ENCODE assay signal across 8 mouse cellular contexts in the genomic region with DNA sequence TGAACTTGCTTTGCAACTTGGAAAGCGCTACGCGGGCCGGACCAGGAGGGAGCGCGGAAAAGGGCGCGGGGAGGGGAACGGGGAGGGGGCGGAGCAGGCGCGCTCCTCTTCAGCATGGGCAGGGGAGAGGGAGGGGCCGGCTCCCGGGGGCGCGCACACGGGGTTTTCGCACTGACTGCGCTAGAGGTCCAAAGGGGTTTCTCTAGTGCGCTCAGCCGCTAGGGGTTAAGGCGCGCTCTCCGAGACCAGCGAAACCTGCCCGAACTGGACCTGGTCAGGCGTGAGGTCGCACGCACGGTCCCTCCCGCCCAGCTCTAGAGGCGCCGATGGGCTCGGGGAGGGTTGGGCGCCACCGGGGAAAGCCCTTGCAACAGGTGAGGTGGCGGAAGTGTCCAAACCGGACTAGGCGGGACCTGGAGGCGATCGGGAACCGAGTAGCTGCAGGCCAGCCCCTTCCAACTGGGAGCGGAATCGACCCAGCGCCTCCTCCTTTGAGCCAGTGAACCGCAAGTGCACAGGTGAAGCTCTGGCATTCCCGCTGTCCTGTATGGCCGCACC. TPM values are rescaled to one million over a fixed set of nuclear protein-coding genes. Genes with fewer than 3 reads are reported as not detected.
DNase-seq lines count a peak whose midpoint lies in the region; ATAC-seq and TF ChIP-seq lines count a peak whose summit lies in the region.

No protein-coding gene starts in this region.

- H3K4me1 ChIP-seq in cerebellum, adult 2 months (ENCODE audit: control insufficient read depth, insufficient read depth, low read length): no peaks in the 10 kb centered on the region
- H3K4me1 ChIP-seq in brown adipose tissue, adult 24 weeks (ENCODE audit: control insufficient read depth, insufficient read depth, insufficient read length, low read length): no peaks in the 10 kb centered on the region
- 0 out of 2 replicates have a peak, but pooled peaks cover 3% of the 10 kb centered on the region for H3K4me1 ChIP-seq in hindbrain, embryonic 15.5 days (replicated peaks)
- 0 out of 2 replicates have a peak, but pooled peaks cover 2% of the 10 kb centered on the region for H3K4me1 ChIP-seq in limb, embryonic 15.5 days
- H3K4me1 ChIP-seq in midbrain, embryonic 16.5 days (ENCODE audit: control insufficient read depth, insufficient read depth, low read length): no peaks in the 10 kb centered on the region

- ATAC-seq in cerebellum, adult (ENCODE audit: insufficient number of reproducible peaks, low FRiP score, low TSS enrichment): no peak
- ATAC-seq in hindbrain, embryonic 15.5 days (ENCODE audit: low FRiP score, low read depth): peak; percentile 94
- peak; percentile 84 for ATAC-seq in limb, embryonic 15.5 days (ENCODE audit: insufficient number of reproducible peaks, low FRiP score, low TSS enrichment, low read depth)
- peak; percentile 86 for ATAC-seq in midbrain, embryonic 16.5 days

- DNase-seq in cerebellum, adult 2 months: peak; percentile 7 to 10
- DNase-seq in gastrocnemius, postnatal 14 days: peak; percentile 38
- peak; percentile 37 for DNase-seq in urinary bladder, adult 2 months (ENCODE audit: low spot score)

- peak overlapping the region; percentile 26 for H3K4me3 ChIP-seq in cerebellum, adult 2 months (replicated peaks; ENCODE audit: insufficient read depth, low read depth, low read length)
- peak overlapping the region; percentile 77 for H3K4me3 ChIP-seq in brown adipose tissue, adult 24 weeks (ENCODE audit: insufficient read depth, low read depth, low read length)
- peak overlapping the region; percentile 54 for H3K4me3 ChIP-seq in hindbrain, embryonic 15.5 days
- peak overlapping the region; percentile 59 for H3K4me3 ChIP-seq in limb, embryonic 15.5 days
- peak overlapping the region; percentile 58 for H3K4me3 ChIP-seq in midbrain, embryonic 16.5 days (ENCODE audit: low read depth, low read length)

- no peaks in the 10 kb centered on the region for H3K36me3 ChIP-seq in hindbrain, embryonic 15.5 days
- H3K36me3 ChIP-seq in limb, embryonic 15.5 days: no peaks in the 10 kb centered on the region
- H3K36me3 ChIP-seq in midbrain, embryonic 16.5 days (ENCODE audit: control insufficient read depth, insufficient read depth, low read length): no peaks in the 10 kb centered on the region

- no peaks in the 10 kb centered on the region for H3K9me3 ChIP-seq in hindbrain, embryonic 15.5 days
- no peaks in the 10 kb centered on the region for H3K9me3 ChIP-seq in limb, embryonic 15.5 days
- no peaks in the 10 kb centered on the region for H3K9me3 ChIP-seq in midbrain, embryonic 16.5 days (replicated peaks; ENCODE audit: control insufficient read depth, low read length, poor library complexity, severe bottlenecking)

- H3K9ac ChIP-seq in hindbrain, embryonic 15.5 days: peak overlapping the region; percentile 46
- H3K9ac ChIP-seq in limb, embryonic 15.5 days: peak overlapping the region; percentile 44
- H3K9ac ChIP-seq in midbrain, embryonic 16.5 days (ENCODE audit: low read depth, low read length): peak overlapping the region; percentile 55

- no peak for TF ChIP-seq CTCF in cerebellum, adult 2 months (IDR thresholded peaks at IDR 0.05; ENCODE audit: borderline replicate concordance, insufficient read depth, low read depth, low read length)

- peak overlapping the region; percentile 68 for H3K4me2 ChIP-seq in hindbrain, embryonic 15.5 days
- peak overlapping the region; percentile 55 for H3K4me2 ChIP-seq in limb, embryonic 15.5 days
- H3K4me2 ChIP-seq in midbrain, embryonic 16.5 days (ENCODE audit: low read length): peak overlapping the region; percentile 76

- H3K27me3 ChIP-seq in cerebellum, adult 2 months (ENCODE audit: control insufficient read depth, insufficient read depth, low read length): no peaks in the 10 kb centered on the region
- H3K27me3 ChIP-seq in hindbrain, embryonic 15.5 days: peaks cover 20% of the 10 kb centered on the region
- peaks cover 17% of the 10 kb centered on the region for H3K27me3 ChIP-seq in limb, embryonic 15.5 days
- H3K27me3 ChIP-seq in midbrain, embryonic 16.5 days (ENCODE audit: control insufficient read depth, insufficient read depth, low read depth, low read length): peaks cover 17% of the 10 kb centered on the region

- intact Hi-C loops in gastrocnemius, postnatal 14 days (cut with DNase I; ENCODE audit: low total_unique reads): no loop called here

- WGBS in cerebellum, adult 2 months: 6% methylated on average over 45 of the region's 48 CpGs
- 16% methylated on average over 43 of the region's 48 CpGs for WGBS in hindbrain, embryonic 15.5 days
- 18% methylated on average over 39 of the region's 48 CpGs for WGBS in limb, embryonic 15.5 days
- WGBS in midbrain, embryonic 16.5 days: 18% methylated on average over 33 of the region's 48 CpGs

- no peak overlapping the region for H3K27ac ChIP-seq in cerebellum, adult 2 months (ENCODE audit: insufficient read depth, low read length)
- no peak overlapping the region for H3K27ac ChIP-seq in brown adipose tissue, adult 24 weeks (replicated peaks; ENCODE audit: low read depth, low read length)
- no peak overlapping the region for H3K27ac ChIP-seq in hindbrain, embryonic 15.5 days (replicated peaks)
- no peak overlapping the region for H3K27ac ChIP-seq in limb, embryonic 15.5 days
- no peak overlapping the region for H3K27ac ChIP-seq in midbrain, embryonic 16.5 days (ENCODE audit: low read length)

- no peak for TF ChIP-seq POLR2A in cerebellum, adult 2 months (IDR thresholded peaks at IDR 0.05; ENCODE audit: borderline replicate concordance, insufficient read depth, low read length)

RNA-seq across cellular contexts. Expression of a gene that starts 0.4 kb away (rescaled TPM):
- polyA plus RNA-seq in cerebellum, adult 2 months (2012; rRNA removed): 32.6 and 39.6 TPM in 2 replicates
- polyA plus RNA-seq in brown adipose tissue, adult 24 weeks (2012; ENCODE audit: insufficient read depth, insufficient read length, missing spikeins): 0.75 and 1.2 TPM in 2 replicates
- 1 to 10 TPM; 3.6 to 3.7 TPM for total RNA-seq in gastrocnemius, postnatal 14 days (2021)
- 125 and 126 TPM in 2 replicates for polyA plus RNA-seq in hindbrain, embryonic 15.5 days (2015; fragmentation: Nextera tagmentation; extraction: Ambion mirVana)
- polyA plus RNA-seq in limb, embryonic 15.5 days (2015; fragmentation: Nextera tagmentation; extraction: Ambion mirVana): 4.6 and 5.8 TPM in 2 replicates
- polyA plus RNA-seq in midbrain, embryonic 16.5 days (2015; fragmentation: Nextera tagmentation; extraction: Ambion mirVana): 123 and 151 TPM in 2 replicates
- polyA plus RNA-seq in urinary bladder, adult 2 months (2012; rRNA removed): 5.6 TPM in 2 replicates

RNA-seq across cellular contexts. Expression of a gene that starts 12.0 kb away (rescaled TPM):
- 0.16 TPM in 1 of 2 replicates, not detected in the other for polyA plus RNA-seq in cerebellum, adult 2 months (2012; rRNA removed)
- polyA plus RNA-seq in brown adipose tissue, adult 24 weeks (2012; ENCODE audit: insufficient read depth, insufficient read length, missing spikeins): not detected in 2 replicates
- not detected for total RNA-seq in gastrocnemius, postnatal 14 days (2021)
- 0.25 and 0.35 TPM in 2 replicates for polyA plus RNA-seq in hindbrain, embryonic 15.5 days (2015; fragmentation: Nextera tagmentation; extraction: Ambion mirVana)
- polyA plus RNA-seq in limb, embryonic 15.5 days (2015; fragmentation: Nextera tagmentation; extraction: Ambion mirVana): 0.27 and 0.51 TPM in 2 replicates
- 0.30 and 0.31 TPM in 2 replicates for polyA plus RNA-seq in midbrain, embryonic 16.5 days (2015; fragmentation: Nextera tagmentation; extraction: Ambion mirVana)
- polyA plus RNA-seq in urinary bladder, adult 2 months (2012; rRNA removed): not detected in 2 replicates

Comparison
In these comparisons a context has a peak if more than half of its experiments do, and no peak if none do; other contexts are left out.
1. H3K4me3 ChIP-seq: peak in every context shown above with its lines; median percentile 77 in brown adipose tissue, adult 24 weeks; 59 in limb, embryonic 15.5 days; 58 in midbrain, embryonic 16.5 days; 54 in hindbrain, embryonic 15.5 days; 26 in cerebellum, adult 2 months.